ENCODE assay signal across 8 mouse cellular contexts in genomic region chr2:73003751-73004717, GRCm38 (mm10). TPM values are rescaled to one million over a fixed set of nuclear protein-coding genes. Genes with fewer than 3 reads are reported as not detected.
A peak's percentile ranks its signal among the peaks of the same experiment; 100 is the strongest.
DNase-seq lines count a peak whose midpoint lies in the region; ATAC-seq and TF ChIP-seq lines count a peak whose summit lies in the region.

No protein-coding gene starts in this region.

- peak overlapping the region; percentile 35; the same call in 1 of the 2 replicates for H3K9ac ChIP-seq in heart, postnatal 0 days (replicated peaks; ENCODE audit: low read depth, low read length)
- peak overlapping the region; percentile 10; the same call in 1 of the 2 replicates for H3K9ac ChIP-seq in lung, embryonic 15.5 days

- peak; percentile 66; the same call in 1 of the 2 replicates for TF ChIP-seq EP300 in heart, postnatal 0 days (IDR thresholded peaks at IDR 0.05; ENCODE audit: low read depth)

- TF ChIP-seq POLR2A in olfactory bulb, adult 2 months (IDR thresholded peaks at IDR 0.05; ENCODE audit: insufficient read depth, low read depth, low read length), result no peak

- peak overlapping the region; percentile 7; the same call in 1 of the 2 replicates for H3K4me3 ChIP-seq in forebrain, embryonic 10.5 days
- H3K4me3 ChIP-seq in heart, postnatal 0 days (ENCODE audit: low read depth, low read length), result peak overlapping the region; percentile 15
- peak overlapping the region; percentile 23 for H3K4me3 ChIP-seq in lung, embryonic 15.5 days
- peak overlapping the region; percentile 32 for H3K4me3 ChIP-seq in olfactory bulb, adult 2 months (ENCODE audit: insufficient read depth, low read depth, low read length)

- no peaks in the 10 kb centered on the region for H3K36me3 ChIP-seq in forebrain, embryonic 10.5 days (replicated peaks)
- H3K36me3 ChIP-seq in heart, postnatal 0 days (replicated peaks; ENCODE audit: control insufficient read depth, insufficient read depth, low read length), result no peaks in the 10 kb centered on the region
- H3K36me3 ChIP-seq in lung, embryonic 15.5 days, result no peaks in the 10 kb centered on the region

- ATAC-seq in heart, postnatal 0 days (ENCODE audit: insufficient read depth, low read depth), result peak; percentile 88
- peak; percentile 94 for ATAC-seq in lung, embryonic 15.5 days (ENCODE audit: borderline replicate concordance, extremely low read depth, low FRiP score, low TSS enrichment)

- H3K4me2 ChIP-seq in heart, postnatal 0 days (ENCODE audit: low read depth, low read length), result peak overlapping the region; percentile 46
- H3K4me2 ChIP-seq in lung, embryonic 15.5 days, result peak overlapping the region; percentile 63

- H3K27ac ChIP-seq in forebrain, embryonic 10.5 days, result peak overlapping the region; percentile 73
- H3K27ac ChIP-seq in heart, postnatal 0 days (ENCODE audit: low read depth), result peak overlapping the region; percentile 88
- peak overlapping the region; percentile 93 for H3K27ac ChIP-seq in lung, embryonic 15.5 days
- peak overlapping the region; percentile 80 for H3K27ac ChIP-seq in olfactory bulb, adult 2 months (ENCODE audit: insufficient read depth, low read depth, low read length)

- H3K4me1 ChIP-seq in forebrain, embryonic 10.5 days, result peaks cover 33% of the 10 kb centered on the region
- H3K4me1 ChIP-seq in heart, postnatal 0 days (ENCODE audit: control insufficient read depth, insufficient read depth), result peaks cover 27% of the 10 kb centered on the region
- H3K4me1 ChIP-seq in lung, embryonic 15.5 days, result peaks cover 31% of the 10 kb centered on the region
- peaks cover 17% of the 10 kb centered on the region for H3K4me1 ChIP-seq in olfactory bulb, adult 2 months (ENCODE audit: control insufficient read depth, insufficient read depth, low read length)

- TF ChIP-seq CTCF in heart, postnatal 0 days (IDR thresholded peaks at IDR 0.05; ENCODE audit: low read depth), result no peak
- TF ChIP-seq CTCF in olfactory bulb, adult 2 months (IDR thresholded peaks at IDR 0.05; ENCODE audit: insufficient read depth, low read depth, low read length), result 0 out of 2 replicates have a peak, but pooled peaks have one; percentile 8

- no peaks in the 10 kb centered on the region for H3K9me3 ChIP-seq in forebrain, embryonic 10.5 days
- no peaks in the 10 kb centered on the region for H3K9me3 ChIP-seq in heart, postnatal 0 days (replicated peaks; ENCODE audit: control insufficient read depth, low read length)
- no peaks in the 10 kb centered on the region for H3K9me3 ChIP-seq in lung, embryonic 15.5 days

- peak; percentile 49 for DNase-seq in CD4-positive, CD25-positive, alpha-beta regulatory T cell, adult 2 months (ENCODE audit: low read depth, low spot score)
- DNase-seq in adrenal gland, adult 8-10 months, result peak; percentile 80
- peak; percentile 26 for DNase-seq in forebrain, embryonic 10.5 days (ENCODE audit: extremely low spot score, low spot score)
- peak; percentile 84 for DNase-seq in heart, postnatal 0 days (ENCODE audit: low spot score)
- DNase-seq in kidney, postnatal 25 days, result peak; percentile 75 to 85
- DNase-seq in thymus, postnatal 25 days, result peak; percentile 64

- WGBS in forebrain, embryonic 10.5 days, result 42% methylated on average over 24 of the region's 24 CpGs
- WGBS in heart, postnatal 0 days, result 5% methylated on average over 24 of the region's 24 CpGs
- 5% methylated on average over 24 of the region's 24 CpGs for WGBS in lung, embryonic 15.5 days
- 12% methylated on average over 24 of the region's 24 CpGs for WGBS in olfactory bulb, adult 2 months

- H3K27me3 ChIP-seq in forebrain, embryonic 10.5 days (ENCODE audit: poor library complexity, severe bottlenecking), result no peaks in the 10 kb centered on the region
- H3K27me3 ChIP-seq in heart, postnatal 0 days (ENCODE audit: control insufficient read depth, insufficient read depth, low read length), result no peaks in the 10 kb centered on the region
- H3K27me3 ChIP-seq in lung, embryonic 15.5 days, result no peaks in the 10 kb centered on the region

RNA-seq across cellular contexts. Expression of gene Gm11084, which starts 17.5 kb away (rescaled TPM):
- not detected for total RNA-seq in adrenal gland, adult 8-10 months (2022)
- not detected in 2 replicates for polyA plus RNA-seq in forebrain, embryonic 10.5 days (2016; fragmentation: Nextera tagmentation; extraction: Ambion mirVana)
- not detected in 2 replicates for total RNA-seq in heart, postnatal 0 days (2014; rRNA removed; ENCODE audit: low replicate concordance)
- polyA plus RNA-seq in heart, postnatal 0 days (2015; fragmentation: Nextera tagmentation; extraction: Ambion mirVana), result not detected in 2 replicates
- not detected in 2 replicates for polyA plus RNA-seq in lung, embryonic 15.5 days (2015; fragmentation: Nextera tagmentation; extraction: Ambion mirVana)
- polyA plus RNA-seq in olfactory bulb, adult 2 months (2012; ENCODE audit: insufficient read depth, insufficient read length, low replicate concordance, missing spikeins), result not detected in 2 replicates

RNA-seq across cellular contexts. Expression of gene Sp3, which starts 23.8 kb away (rescaled TPM):
- total RNA-seq in adrenal gland, adult 8-10 months (2022), result 10 to 100 TPM; 50.9 to 64.7 (median 60.2) TPM
- 46.4 and 47.5 TPM in 2 replicates for polyA plus RNA-seq in forebrain, embryonic 10.5 days (2016; fragmentation: Nextera tagmentation; extraction: Ambion mirVana)
- 62.1 and 72.7 TPM in 2 replicates for total RNA-seq in heart, postnatal 0 days (2014; rRNA removed; ENCODE audit: low replicate concordance)
- 24.7 and 28.3 TPM in 2 replicates for polyA plus RNA-seq in heart, postnatal 0 days (2015; fragmentation: Nextera tagmentation; extraction: Ambion mirVana)
- 57.5 and 59.1 TPM in 2 replicates for polyA plus RNA-seq in lung, embryonic 15.5 days (2015; fragmentation: Nextera tagmentation; extraction: Ambion mirVana)
- polyA plus RNA-seq in olfactory bulb, adult 2 months (2012; ENCODE audit: insufficient read depth, insufficient read length, low replicate concordance, missing spikeins), result 200 TPM in 1 of 2 replicates, not detected in the other

Comparison
In these comparisons a context has a peak if more than half of its experiments do, and no peak if none do; other contexts are left out.
1. Peak in every context shown above with its lines: DNase-seq, ATAC-seq, H3K4me3 ChIP-seq and H3K27ac ChIP-seq.
2. DNase-seq: peak in every context shown above with its lines; median percentile 84 in heart, postnatal 0 days; 80 in adrenal gland, adult 8-10 months; 80 in kidney, postnatal 25 days; 64 in thymus, postnatal 25 days; 49 in CD4-positive, CD25-positive, alpha-beta regulatory T cell, adult 2 months; 26 in forebrain, embryonic 10.5 days.